Mouse (Mus musculus): Measurements from ENCODE around the gene Stn1. TPM values are rescaled to one million over a fixed set of nuclear protein-coding genes. Genes with fewer than 3 reads are reported as not detected.
A peak's percentile ranks its signal among the peaks of the same experiment; 100 is the strongest.

The Stn1 gene
- polyA plus RNA-seq, 1 experiment from 2014 or later, result 30.9 TPM

GRCm38 (mm10) chr19:47548432-47549076 lies 11.2 kb upstream of the Stn1 start:
- H3K9me3 ChIP-seq (ENCODE audit: control insufficient read depth, low read length), result no peaks in the 10 kb centered on the region
- DNase-seq (ENCODE audit: low spot score), result no peak
- H3K4me3 ChIP-seq (replicated peaks; ENCODE audit: low read length), result no peak overlapping the region
- no peak for ATAC-seq (ENCODE audit: low FRiP score)
- H3K36me3 ChIP-seq (replicated peaks; ENCODE audit: control insufficient read depth, insufficient read depth), result no peaks in the 10 kb centered on the region
- H3K4me1 ChIP-seq (replicated peaks; ENCODE audit: control insufficient read depth, insufficient read depth, low read length), result no peaks in the 10 kb centered on the region
- no peak overlapping the region for H3K4me2 ChIP-seq (replicated peaks)
- H3K27ac ChIP-seq, result no peak overlapping the region
- H3K27me3 ChIP-seq (ENCODE audit: control insufficient read depth, insufficient read depth, low read length), result no peaks in the 10 kb centered on the region
- 95% methylated on average over 11 of the region's 11 CpGs for WGBS
- no peak overlapping the region for H3K9ac ChIP-seq

- Histone ChIP-seq H3K36me3 (replicated peaks; ENCODE audit: control insufficient read depth, insufficient read depth) (no peaks in the 10 kb centered on the region), H3K4me1 (replicated peaks; ENCODE audit: control insufficient read depth, insufficient read depth, low read length) (0 out of 2 replicates have a peak, but pooled peaks cover 2% of the 10 kb centered on the region), H3K4me2 (replicated peaks) (no peak overlapping the region), H3K9ac (no peak overlapping the region), H3K27ac (no peak overlapping the region), H3K4me3 (replicated peaks; ENCODE audit: low read length) (no peak overlapping the region), H3K9me3 (ENCODE audit: control insufficient read depth, low read length) (no peaks in the 10 kb centered on the region), H3K27me3 (ENCODE audit: control insufficient read depth, insufficient read depth, low read length) (no peaks in the 10 kb centered on the region)
- no peak; the same call in 1 of the 2 replicates for ATAC-seq (ENCODE audit: low FRiP score)
- no peak for DNase-seq (ENCODE audit: low spot score)
Observed at GRCm38 (mm10) chr19:47545528-47545927, 8.2 kb upstream of the Stn1 start.

- 0 out of 2 replicates have a peak, but pooled peaks cover 2% of the 10 kb centered on the region for H3K4me1 ChIP-seq (replicated peaks; ENCODE audit: control insufficient read depth, insufficient read depth, low read length)
- 52% methylated on average over 3 of the region's 3 CpGs for WGBS
Observed at GRCm38 (mm10) chr19:47545055-47545454, 7.7 kb upstream of the Stn1 start.

GRCm38 (mm10) chr19:47542441-47542840 lies 5.1 kb upstream of the Stn1 start:
- Histone ChIP-seq H3K4me3 (replicated peaks; ENCODE audit: low read length) (no peak overlapping the region), H3K36me3 (replicated peaks; ENCODE audit: control insufficient read depth, insufficient read depth) (no peaks in the 10 kb centered on the region), H3K9me3 (ENCODE audit: control insufficient read depth, low read length) (no peaks in the 10 kb centered on the region), H3K27me3 (ENCODE audit: control insufficient read depth, insufficient read depth, low read length) (no peaks in the 10 kb centered on the region), H3K4me1 (replicated peaks; ENCODE audit: control insufficient read depth, insufficient read depth, low read length) (0 out of 2 replicates have a peak, but pooled peaks cover 9% of the 10 kb centered on the region), H3K27ac (no peak overlapping the region), H3K4me2 (replicated peaks) (no peak overlapping the region), H3K9ac (no peak overlapping the region)
- ATAC-seq (ENCODE audit: low FRiP score) (no peak), DNase-seq (ENCODE audit: low spot score) (no peak)
- WGBS, result 68% methylated on average over 7 of the region's 7 CpGs

More at GRCm38 (mm10) chr19:47545055-47545454, 7.7 kb upstream of the Stn1 start:
- H3K4me2 ChIP-seq (replicated peaks), result no peak overlapping the region
- H3K9me3 ChIP-seq (ENCODE audit: control insufficient read depth, low read length), result no peaks in the 10 kb centered on the region
- DNase-seq (ENCODE audit: low spot score) (no peak), ATAC-seq (ENCODE audit: low FRiP score) (no peak; the same call in 1 of the 2 replicates)
- H3K27ac ChIP-seq, result no peak overlapping the region
- H3K27me3 ChIP-seq (ENCODE audit: control insufficient read depth, insufficient read depth, low read length), result no peaks in the 10 kb centered on the region
- H3K9ac ChIP-seq, result no peak overlapping the region
- H3K4me3 ChIP-seq (replicated peaks; ENCODE audit: low read length), result no peak overlapping the region
- H3K36me3 ChIP-seq (replicated peaks; ENCODE audit: control insufficient read depth, insufficient read depth), result no peaks in the 10 kb centered on the region

- no peaks in the 10 kb centered on the region for H3K36me3 ChIP-seq (replicated peaks; ENCODE audit: control insufficient read depth, insufficient read depth)
- WGBS, result 23% methylated on average over 6 of the region's 6 CpGs
- H3K9ac ChIP-seq, result no peak overlapping the region
- no peak for ATAC-seq (ENCODE audit: low FRiP score)
- no peak for DNase-seq (ENCODE audit: low spot score)
- no peak overlapping the region; the same call in 1 of the 2 replicates for H3K27ac ChIP-seq
- H3K9me3 ChIP-seq (ENCODE audit: control insufficient read depth, low read length), result no peaks in the 10 kb centered on the region
- H3K4me2 ChIP-seq (replicated peaks), result no peak overlapping the region
- H3K27me3 ChIP-seq (ENCODE audit: control insufficient read depth, insufficient read depth, low read length), result no peaks in the 10 kb centered on the region
- no peak overlapping the region for H3K4me3 ChIP-seq (replicated peaks; ENCODE audit: low read length)
- H3K4me1 ChIP-seq (replicated peaks; ENCODE audit: control insufficient read depth, insufficient read depth, low read length), result peaks cover 18% of the 10 kb centered on the region
Observed at GRCm38 (mm10) chr19:47538801-47539200, 1.5 kb upstream of the Stn1 start.

GRCm38 (mm10) chr19:47537879-47538278 lies 572 bp upstream of the Stn1 start:
- Histone ChIP-seq H3K4me3 (replicated peaks; ENCODE audit: low read length) (peak overlapping the region; percentile 44; the same call in 1 of the 2 replicates), H3K4me1 (replicated peaks; ENCODE audit: control insufficient read depth, insufficient read depth, low read length) (peaks cover 18% of the 10 kb centered on the region), H3K9me3 (ENCODE audit: control insufficient read depth, low read length) (no peaks in the 10 kb centered on the region), H3K27ac (peak overlapping the region; percentile 68), H3K9ac (peak overlapping the region; percentile 49), H3K4me2 (replicated peaks) (peak overlapping the region; percentile 71), H3K36me3 (replicated peaks; ENCODE audit: control insufficient read depth, insufficient read depth) (no peaks in the 10 kb centered on the region), H3K27me3 (ENCODE audit: control insufficient read depth, insufficient read depth, low read length) (no peaks in the 10 kb centered on the region)
- ATAC-seq (ENCODE audit: low FRiP score), result no peak
- no peak for DNase-seq (ENCODE audit: low spot score)
- WGBS, result 92% methylated on average over 6 of the region's 6 CpGs

GRCm38 (mm10) chr19:47536521-47537299 lies 597 bp downstream of the Stn1 start:
- WGBS, result 5% methylated on average over 39 of the region's 39 CpGs
- peak; percentile 97 for DNase-seq (ENCODE audit: low spot score)
- peak; percentile 95 for ATAC-seq (ENCODE audit: low FRiP score)

GRCm38 (mm10) chr19:47534131-47534530 lies 3.2 kb downstream of the Stn1 start:
- ATAC-seq (ENCODE audit: low FRiP score) (no peak), DNase-seq (ENCODE audit: low spot score) (no peak)
- no peak overlapping the region for H3K4me2 ChIP-seq (replicated peaks)
- H3K36me3 ChIP-seq (replicated peaks; ENCODE audit: control insufficient read depth, insufficient read depth), result no peaks in the 10 kb centered on the region; the same call in 1 of the 2 replicates
- H3K4me1 ChIP-seq (replicated peaks; ENCODE audit: control insufficient read depth, insufficient read depth, low read length), result peaks cover 15% of the 10 kb centered on the region
- no peaks in the 10 kb centered on the region for H3K9me3 ChIP-seq (ENCODE audit: control insufficient read depth, low read length)
- no peak overlapping the region for H3K9ac ChIP-seq
- H3K27ac ChIP-seq, result no peak overlapping the region
- WGBS, result 86% methylated on average over 1 of the region's 1 CpGs
- no peaks in the 10 kb centered on the region for H3K27me3 ChIP-seq (ENCODE audit: control insufficient read depth, insufficient read depth, low read length)
- no peak overlapping the region for H3K4me3 ChIP-seq (replicated peaks; ENCODE audit: low read length)

More at GRCm38 (mm10) chr19:47536521-47537299, 597 bp downstream of the Stn1 start:
- Histone ChIP-seq H3K4me1 (replicated peaks; ENCODE audit: control insufficient read depth, insufficient read depth, low read length) (peaks cover 15% of the 10 kb centered on the region), H3K4me2 (replicated peaks) (peak overlapping the region; percentile 71), H3K27ac (peak overlapping the region; percentile 68), H3K4me3 (replicated peaks; ENCODE audit: low read length) (peak overlapping the region; percentile 44), H3K9ac (peak overlapping the region; percentile 55), H3K27me3 (ENCODE audit: control insufficient read depth, insufficient read depth, low read length) (no peaks in the 10 kb centered on the region), H3K9me3 (ENCODE audit: control insufficient read depth, low read length) (no peaks in the 10 kb centered on the region), H3K36me3 (replicated peaks; ENCODE audit: control insufficient read depth, insufficient read depth) (no peaks in the 10 kb centered on the region; the same call in 1 of the 2 replicates)

- Histone ChIP-seq H3K4me3 (replicated peaks; ENCODE audit: low read length) (no peak overlapping the region), H3K9ac (no peak overlapping the region), H3K9me3 (ENCODE audit: control insufficient read depth, low read length) (no peaks in the 10 kb centered on the region), H3K36me3 (replicated peaks; ENCODE audit: control insufficient read depth, insufficient read depth) (peaks cover 3% of the 10 kb centered on the region; the same call in 1 of the 2 replicates), H3K4me1 (replicated peaks; ENCODE audit: control insufficient read depth, insufficient read depth, low read length) (peaks cover 8% of the 10 kb centered on the region), H3K27ac (no peak overlapping the region), H3K4me2 (replicated peaks) (no peak overlapping the region), H3K27me3 (ENCODE audit: control insufficient read depth, insufficient read depth, low read length) (no peaks in the 10 kb centered on the region)
- 89% methylated on average over 3 of the region's 3 CpGs for WGBS
- DNase-seq (ENCODE audit: low spot score), result no peak
- ATAC-seq (ENCODE audit: low FRiP score), result no peak
Observed at GRCm38 (mm10) chr19:47532449-47532848, 4.9 kb downstream of the Stn1 start.

Measured in hindbrain, embryonic 14.5 days (tissue).